Mouse (Mus musculus) layer of hippocampus, postnatal 14 days (tissue): ENCODE data around the gene Tpk1. TPM values are rescaled to one million over a fixed set of nuclear protein-coding genes. Genes with fewer than 3 reads are reported as not detected.

ENCODE experiments used
- DNase-seq, 2 experiments: peaks; one replicate each; pipeline ENCODE4 v3.0.0; 2021 to 2022; ENCODE audit warnings: low spot score in 2 of 2, mixed read lengths in 1 of 2
- total RNA-seq, 2 experiments: library from RNA; stranded (reverse); gene quantifications; 2 replicates each; pipeline ENCODE4 v1.2.3; 2021

Tpk1 gene
- total RNA-seq, 2 experiments from 2014 or later = 2.9 to 3.2 TPM

DNA sequence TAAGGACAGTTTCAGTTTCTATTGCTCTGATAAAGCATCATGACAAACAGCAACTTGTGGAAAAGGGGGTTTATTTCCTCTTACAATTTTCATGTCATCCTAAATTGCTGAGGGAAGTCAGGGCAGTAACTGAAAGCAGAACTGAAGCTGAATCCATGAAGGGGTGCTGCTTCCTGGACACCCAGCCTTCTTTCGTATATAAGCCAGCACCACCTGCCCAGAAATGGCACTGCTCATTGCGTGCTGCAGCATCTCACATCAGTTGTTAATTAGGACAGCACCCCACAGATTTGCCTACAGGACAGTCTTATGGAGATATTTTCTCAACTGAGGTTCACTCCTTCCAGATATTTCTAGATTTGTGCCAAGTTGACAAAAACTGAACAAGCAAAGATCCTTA lies 216.6 kb downstream of the Tpk1 start:
- DNase-seq = no peak

DNA sequence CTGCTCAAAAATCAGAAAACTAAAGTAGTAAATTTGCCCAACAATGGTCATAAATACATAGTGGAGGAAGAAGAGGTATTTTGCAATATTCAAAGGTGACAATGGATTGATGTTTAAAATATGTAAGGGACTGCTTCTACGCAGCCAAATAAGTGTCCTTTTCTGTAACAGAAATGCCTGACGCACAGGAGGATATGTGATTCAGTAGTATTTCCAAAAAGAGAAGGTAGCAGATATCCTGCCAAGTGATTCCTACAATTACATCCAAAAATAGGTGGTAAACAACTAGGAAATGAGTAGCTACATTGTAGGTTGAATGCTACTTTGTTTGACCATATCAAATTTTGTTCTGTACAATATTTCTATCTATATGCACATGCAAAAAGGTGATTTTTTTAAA lies 220.2 kb downstream of the Tpk1 start:
- no peak for DNase-seq

DNA sequence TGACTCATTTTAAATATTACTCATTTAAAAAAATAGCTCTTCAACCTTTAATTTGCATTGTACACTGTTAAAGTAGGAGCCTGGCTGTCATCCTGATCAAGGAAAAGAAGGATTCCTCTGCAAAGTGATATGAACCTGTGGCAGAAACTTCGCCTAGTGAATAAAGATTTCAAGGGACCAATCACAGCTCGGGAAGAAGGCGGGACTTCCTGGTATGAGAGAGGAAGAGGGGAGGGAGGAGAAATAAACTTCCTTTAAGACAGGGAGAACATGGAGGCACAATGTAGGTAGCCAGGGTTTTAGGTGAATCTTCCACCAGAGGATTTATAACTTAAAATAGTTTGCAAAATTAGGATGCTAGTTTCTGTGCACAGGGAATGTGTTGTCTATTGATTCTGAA lies 223.9 kb downstream of the Tpk1 start:
- DNase-seq = no peak

DNA sequence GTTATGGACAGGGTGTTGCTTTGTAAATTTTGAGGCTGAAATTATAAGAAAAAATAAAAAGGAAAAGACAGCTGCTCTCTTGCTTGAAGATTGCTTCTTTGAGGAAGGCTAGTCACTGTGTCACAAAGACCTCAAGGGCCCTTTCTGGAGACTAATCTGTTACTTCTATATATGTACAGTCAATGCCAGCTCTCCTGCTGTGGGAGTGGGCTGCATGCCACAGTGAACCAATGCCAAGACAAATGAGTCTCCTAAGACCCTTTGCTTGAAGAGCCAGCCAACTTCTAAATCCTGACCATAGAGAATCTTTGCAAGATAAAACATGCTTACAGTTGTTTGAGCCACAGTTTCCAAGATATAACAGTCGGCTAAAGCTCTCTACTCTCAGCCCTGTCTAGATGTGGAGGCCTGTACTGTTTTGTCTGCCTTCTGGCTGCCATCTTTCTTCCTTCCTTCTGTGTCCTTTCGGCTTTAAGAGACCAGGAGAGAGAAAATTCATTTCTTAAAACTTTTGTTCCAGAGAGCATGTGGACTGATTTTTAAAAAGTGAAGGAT lies 230.0 kb downstream of the Tpk1 start:
- peak; percentile 3 to 55 for DNase-seq

DNA sequence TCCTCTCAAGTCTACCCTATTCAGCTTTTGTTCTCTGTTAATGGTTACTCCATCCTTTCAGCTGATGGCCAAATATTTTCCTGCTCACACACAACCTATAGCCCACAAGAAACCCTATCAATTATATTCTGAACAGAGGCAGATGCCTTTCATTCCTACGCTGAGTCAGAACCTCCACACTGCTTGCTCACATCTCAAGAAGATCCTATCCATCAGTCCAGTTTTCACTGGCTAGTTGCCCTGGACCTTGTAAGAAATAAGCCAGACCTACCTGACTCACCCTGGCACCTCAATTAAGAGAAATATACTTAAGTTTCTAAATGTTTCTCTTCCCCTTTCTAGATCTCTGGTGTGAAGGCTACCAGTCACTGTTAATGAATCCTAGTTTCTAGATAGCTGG lies 231.7 kb downstream of the Tpk1 start:
- DNase-seq = no peak

DNA sequence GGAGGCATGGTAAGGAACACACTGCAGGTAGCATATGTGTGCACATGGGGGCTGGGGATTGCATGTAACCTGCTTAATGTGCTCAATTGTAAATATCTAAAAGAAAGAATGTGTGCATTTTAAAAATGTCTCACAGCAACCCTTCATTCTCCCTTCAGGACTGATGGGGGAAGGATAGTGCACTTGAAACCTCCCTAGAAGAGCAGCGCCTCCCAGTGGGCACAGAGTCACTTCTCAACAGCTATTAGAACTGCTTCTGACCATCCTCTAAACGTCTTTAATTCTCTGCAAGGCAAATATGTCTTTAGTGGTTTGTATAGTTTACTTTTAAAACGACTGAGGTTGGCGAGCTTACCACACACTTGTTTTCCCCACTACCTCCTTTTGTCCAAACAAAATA lies 241.1 kb downstream of the Tpk1 start:
- DNase-seq = no peak

DNA sequence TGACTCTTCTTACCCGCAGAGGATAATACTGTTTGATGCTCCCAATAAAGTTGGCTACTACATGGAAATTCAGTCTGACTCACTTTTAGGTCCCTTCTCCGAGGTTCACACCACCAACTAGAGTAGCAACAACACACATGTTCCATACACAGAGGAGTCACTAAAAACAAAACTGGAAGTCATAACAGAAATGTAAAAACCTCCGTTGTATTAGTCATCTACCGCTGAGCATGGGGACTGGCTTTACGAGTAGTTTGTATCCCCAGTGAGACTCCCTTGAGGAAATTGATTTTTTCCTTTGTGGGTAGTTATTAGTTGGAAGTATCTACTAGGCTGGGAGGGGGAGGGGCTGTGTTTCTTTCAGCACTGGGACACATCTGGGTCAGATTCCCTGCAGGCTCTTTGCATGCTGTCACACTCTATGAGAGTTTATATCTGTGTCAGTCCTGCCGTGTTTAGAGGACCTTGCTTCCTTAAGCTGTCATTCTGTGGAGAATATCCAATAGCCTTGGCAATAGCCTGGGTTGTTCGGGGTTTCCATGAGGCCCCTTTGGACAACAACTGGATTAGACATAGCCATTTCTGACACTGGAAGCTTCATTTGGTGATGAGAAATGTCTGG lies 245.6 kb downstream of the Tpk1 start:
- DNase-seq = no peak

DNA sequence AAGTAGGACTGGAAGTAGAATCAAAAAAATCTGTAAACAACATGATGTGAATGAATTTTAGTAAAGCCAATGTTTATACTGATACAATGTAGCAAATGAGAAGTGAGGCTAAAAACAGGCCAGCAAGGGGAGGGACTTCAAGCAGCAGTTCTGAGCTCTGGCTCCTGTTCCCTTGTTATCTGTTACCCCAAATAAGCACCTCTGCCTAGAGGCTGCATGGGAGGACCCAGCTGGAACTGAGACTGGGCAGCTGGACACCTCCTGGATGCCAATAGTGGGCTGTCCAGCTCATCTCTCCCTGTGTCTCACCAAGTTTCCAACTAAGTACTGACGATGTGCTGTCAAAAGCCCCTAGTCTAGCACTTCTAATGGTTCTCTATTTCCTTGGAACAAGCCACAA lies 257.1 kb downstream of the Tpk1 start:
- no peak for DNase-seq

DNA sequence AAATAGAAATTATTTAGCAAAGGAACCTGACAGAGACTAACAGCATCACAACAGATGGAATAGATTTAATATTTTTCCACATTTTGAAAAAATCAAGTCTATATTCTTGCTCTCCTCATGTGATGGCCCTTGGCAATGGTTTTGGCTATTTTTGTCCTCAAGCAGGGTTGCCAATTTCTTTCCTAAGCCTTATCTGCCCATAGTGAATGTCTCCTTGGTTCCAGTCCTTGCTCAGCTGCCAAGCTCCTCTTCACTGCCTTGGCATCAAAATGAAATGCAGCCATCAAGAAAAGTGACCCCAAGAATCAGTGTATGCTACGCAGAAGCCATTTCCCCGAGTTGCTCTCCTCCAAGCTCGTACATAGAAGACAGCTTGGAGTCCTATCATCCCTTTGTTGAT lies 263.0 kb downstream of the Tpk1 start:
- no peak for DNase-seq

DNA sequence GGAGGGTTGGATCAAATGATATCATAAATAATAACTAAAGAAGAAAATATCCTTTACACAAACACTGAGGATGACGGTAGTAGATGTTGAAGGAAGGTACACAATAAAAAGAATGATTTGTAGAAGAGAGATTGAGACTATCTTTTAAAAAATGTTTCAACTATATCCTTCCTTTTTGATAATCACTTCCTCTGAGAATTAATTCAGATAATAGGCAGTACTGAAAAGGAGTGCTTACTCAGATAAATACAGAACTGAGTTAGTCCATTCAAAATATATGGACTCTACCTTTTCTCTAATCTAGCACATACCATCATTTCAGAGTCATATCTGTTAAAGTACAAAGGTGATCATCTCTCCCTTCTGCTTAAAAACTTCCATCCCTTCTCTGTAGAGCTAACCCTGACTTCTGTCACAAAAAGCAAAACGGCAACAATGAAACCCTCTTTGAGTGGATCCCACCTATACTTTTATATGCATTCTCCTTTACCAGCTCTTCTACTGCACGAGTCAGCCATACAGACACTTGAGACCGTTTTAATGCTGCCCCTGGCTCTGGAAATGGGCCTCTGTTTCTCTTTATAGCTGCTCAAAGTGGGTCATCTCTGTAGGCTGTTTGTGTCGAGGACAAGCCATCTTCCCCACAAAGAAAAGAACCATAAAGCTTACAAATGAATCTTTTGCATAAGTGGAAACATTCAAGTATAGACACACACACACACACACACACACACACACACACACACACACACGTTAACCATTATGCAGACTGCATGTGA lies 263.7 kb downstream of the Tpk1 start:
- DNase-seq = no peak

DNA sequence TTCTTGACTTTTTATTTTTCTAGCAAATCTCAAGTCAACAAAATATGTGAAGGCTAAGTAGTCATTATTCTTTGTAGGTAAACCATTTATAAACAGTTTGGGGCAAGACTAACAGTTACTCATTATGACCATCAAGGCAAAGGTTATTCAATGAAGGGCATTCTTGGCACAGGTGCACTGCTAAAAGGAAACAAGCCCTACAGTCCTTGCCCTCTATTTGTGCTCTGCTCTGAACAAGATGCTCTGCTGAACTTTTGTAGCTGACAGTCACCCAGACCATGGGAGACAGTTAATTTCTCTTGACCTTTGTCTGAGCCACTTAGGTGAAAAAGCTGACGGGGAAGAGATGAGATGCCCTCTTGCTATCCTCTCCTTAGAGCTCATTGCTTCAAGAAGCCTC lies 269.7 kb downstream of the Tpk1 start:
- DNase-seq = no peak

DNA sequence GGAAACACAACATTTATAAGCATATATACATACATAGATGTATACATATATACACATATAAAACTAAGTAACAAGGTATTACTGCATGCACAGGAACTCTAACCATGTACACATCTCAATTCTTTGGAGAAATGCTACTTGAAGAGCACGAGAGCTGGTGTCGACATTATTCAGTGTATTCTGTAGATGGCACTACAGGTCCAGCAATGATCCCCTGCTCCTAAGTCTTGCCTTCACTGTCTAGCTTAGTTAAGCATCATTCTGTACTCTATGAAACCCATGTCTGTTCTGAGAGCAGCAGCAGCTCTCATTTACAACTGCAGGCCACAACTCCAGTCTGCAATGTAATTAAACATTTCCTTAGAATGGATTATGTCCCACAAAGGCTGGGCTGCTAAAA lies 270.5 kb downstream of the Tpk1 start:
- DNase-seq = peak; percentile 22 to 70

DNA sequence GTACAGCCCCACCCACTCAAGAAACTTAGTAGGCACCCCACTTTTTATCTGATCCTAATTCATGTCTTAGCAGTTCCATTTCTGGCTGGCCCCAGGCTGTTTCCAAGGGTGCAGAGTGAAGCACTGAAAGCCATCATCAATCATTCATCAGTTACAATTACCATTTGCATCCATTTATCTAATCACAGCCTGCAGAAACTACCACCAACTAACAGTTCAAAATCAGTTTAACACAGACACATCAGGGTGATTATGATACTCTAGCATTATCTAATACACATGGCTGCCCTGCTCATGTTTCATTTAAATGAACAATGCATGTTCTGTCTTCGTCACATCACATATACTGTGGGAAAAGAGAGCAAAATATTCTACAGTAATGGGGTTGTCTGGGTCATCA lies 274.7 kb downstream of the Tpk1 start:
- DNase-seq = no peak

DNA sequence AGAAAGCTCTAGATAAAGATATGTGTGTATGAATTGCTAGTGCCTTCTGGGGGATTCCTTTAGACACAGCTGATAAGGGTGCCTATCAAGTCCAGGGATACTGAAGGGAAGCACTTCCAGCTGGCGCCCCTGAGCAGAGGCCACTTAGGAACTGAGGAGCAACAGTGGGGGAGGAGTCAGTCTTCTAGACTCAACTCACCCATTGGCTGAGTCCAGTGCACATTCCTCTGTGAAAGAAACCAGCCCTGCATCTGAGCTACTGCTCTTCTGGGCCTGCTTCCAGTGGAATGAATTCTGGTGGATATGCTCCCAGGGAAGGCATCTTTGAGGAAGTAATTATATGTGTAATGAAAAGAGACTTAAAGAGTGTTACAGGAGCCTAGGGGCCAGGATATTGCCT lies 278.8 kb downstream of the Tpk1 start:
- no peak for DNase-seq

DNA sequence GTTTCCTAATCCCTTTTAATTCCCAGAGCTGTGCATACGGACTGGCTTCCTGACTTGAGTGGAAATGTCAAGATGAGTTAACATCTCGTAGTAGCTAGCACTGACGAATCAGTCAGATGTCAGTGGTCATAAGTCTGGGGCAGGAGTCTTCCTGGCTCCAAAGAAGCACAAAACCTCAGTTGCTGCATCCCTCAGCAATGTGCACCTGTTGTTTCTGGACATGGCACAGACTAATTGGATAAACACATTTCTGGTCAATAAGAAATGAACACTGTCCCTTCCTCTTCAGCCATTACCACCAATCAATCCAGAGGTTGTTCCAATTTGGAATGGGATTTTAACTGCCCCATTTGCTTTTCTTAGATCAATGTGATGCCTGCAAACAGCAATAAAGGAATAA lies 281.2 kb downstream of the Tpk1 start:
- no peak for DNase-seq

DNA sequence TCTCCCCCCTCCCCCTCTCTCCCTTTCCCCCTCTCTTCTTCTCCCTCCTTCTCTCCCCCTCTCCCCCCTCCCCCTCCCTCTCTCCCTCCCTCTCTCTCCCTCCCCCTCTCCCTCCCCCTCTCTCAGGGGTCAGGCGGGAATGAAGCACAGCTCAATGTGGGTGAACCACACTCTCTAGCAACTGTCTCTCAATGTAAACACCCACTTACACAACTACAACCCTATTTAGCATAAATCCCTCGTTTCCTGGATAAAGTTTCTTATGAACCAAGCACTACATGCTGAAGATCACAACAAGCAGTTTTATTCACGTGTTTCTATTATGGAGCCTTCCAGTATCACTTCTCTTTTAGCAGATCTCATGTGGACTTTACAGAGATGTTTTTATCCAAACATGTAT lies 281.8 kb downstream of the Tpk1 start:
- no peak for DNase-seq

DNA sequence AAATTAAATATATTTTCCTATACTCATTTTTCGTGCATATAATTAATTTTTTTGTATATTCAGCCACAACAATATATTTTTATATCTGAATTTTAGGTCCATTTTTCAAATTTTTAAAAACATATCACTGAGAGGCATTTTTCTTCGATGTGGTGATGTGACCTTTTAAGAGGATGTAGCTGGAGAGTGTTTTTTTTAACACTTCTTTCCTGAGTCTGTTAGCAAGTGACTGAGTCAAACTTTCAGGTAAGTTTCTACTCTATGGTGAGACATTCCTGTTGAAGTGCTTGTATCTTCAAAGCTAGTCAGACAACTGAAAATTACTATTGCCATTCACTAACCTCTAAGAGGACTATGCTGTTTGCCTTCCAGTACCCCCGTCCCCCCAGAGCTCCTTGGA lies 283.3 kb downstream of the Tpk1 start:
- no peak for DNase-seq

DNA sequence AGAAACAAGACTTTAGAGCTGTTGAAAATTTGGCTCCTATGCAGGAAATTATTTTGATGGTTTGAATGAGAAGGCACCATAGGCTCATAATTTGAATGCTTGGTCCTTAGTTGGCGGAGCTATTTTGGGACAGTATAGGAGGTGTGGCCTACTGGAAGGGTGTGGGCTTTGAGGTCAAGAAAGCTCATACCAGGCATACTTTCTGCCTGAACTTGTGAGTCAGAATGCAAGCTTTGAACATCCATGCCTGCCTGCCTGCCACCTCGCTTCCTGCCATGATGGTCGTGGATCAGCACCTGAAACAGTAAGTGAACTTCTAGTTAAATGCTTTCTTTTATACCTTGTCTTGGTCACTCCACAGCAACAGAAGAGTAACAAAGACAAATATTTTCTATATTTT lies 283.8 kb downstream of the Tpk1 start:
- no peak for DNase-seq

DNA sequence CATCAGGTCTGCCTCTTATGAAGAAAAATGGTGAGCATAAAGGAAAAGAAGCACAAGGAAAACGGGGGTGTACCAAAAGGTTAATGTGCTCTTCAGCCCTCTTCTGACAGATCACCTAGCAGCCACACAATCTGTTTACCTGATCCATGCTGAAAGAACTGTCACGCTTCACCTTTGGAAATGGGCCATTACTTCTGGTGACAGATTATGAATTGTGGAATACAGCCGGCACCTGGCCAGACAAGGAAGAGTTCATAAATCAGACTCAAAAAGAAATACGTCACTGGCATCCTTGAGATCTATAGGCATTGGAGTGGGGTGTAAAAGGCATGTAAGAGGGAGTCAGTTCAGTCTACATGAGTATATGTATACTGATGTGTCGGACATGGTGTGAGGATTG lies 292.9 kb downstream of the Tpk1 start:
- DNase-seq = no peak

DNA sequence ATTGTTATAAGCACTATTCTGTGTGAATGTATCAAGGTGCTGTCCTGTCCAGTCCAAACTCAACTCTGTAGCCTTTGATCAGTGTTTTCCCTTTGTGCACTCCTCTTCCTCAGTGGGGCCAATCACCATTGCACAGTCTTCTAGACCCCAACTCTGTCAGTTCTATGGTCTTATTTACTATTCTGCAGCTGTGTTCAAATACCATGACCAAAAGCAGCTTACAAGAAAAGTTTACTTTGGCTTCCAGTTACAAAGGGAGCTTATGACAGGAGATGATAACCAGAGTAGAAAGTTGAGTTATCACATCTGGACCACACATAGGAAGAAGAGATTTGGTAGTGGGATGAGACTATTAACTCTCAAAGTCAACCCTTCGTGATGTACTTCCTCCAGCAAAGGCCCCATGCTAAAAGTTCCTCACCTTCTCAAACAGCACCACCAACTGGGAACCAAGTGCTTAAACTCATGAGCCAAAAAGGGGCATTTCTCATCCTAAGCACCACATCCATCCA lies 298.6 kb downstream of the Tpk1 start:
- DNase-seq = no peak

DNA sequence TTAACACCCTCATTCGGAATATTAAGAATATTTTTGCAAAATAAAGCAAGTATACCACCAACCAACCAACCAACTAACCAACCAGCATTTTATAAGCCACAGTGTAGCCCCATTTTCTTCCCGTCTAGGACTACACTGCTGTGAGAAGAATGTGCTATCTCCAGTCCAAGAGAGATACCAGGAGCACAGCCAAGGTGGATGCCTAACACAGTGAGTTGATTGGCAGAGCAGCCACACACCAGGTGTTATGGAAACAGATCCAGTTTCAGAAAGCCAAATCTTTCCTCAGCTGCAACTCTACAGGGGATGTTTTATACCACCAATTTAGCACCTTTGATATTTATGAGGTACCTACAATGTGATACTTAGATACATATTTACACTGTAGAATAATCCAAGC lies 299.1 kb downstream of the Tpk1 start:
- DNase-seq = peak in 1 of 2 experiments; percentile 24

DNA sequence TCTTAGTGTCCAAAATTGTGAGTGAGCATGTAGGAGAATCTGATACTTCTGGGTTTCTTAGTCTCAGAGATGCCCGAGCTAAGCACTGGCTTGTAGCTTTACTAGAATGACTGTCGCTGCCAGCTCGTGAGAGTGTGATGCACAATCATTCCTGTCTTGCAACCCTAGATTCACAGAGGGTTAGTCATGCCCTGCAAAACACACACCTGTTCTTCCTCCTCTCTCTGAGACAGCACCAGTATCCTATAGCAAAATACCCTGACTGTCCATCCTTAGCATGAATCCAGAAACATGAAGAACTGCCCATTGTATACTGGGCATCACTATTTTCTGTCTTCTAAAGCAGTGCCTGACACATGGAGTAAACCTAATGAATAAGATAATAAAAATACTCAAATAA lies 302.2 kb downstream of the Tpk1 start:
- DNase-seq = no peak
